Mouse (Mus musculus) layer of hippocampus, adult 2 months (tissue): ENCODE measurements around the gene Acer1. TPM values are rescaled to one million over a fixed set of nuclear protein-coding genes. Genes with fewer than 3 reads are reported as not detected.

Experiments
- DNase-seq, 2 experiments: peaks; one replicate each; pipeline ENCODE4 v3.0.0; 2022; ENCODE audit warnings: low spot score in 2 of 2
- H3K27ac ChIP-seq: fragments of 200-600 bp; 2 replicates; pipeline ENCODE4 v1.8.1; 2022
- H3K4me3 ChIP-seq: fragments of 200-600 bp; 2 replicates; pipeline ENCODE4 v1.8.1; 2022; ENCODE audit warnings: mild to moderate bottlenecking
- CTCF ChIP-seq: fragments of 200-600 bp; conservative IDR thresholded peaks from 2 replicates; pipeline ENCODE4 v1.8.1; 2022; ENCODE audit warnings: antibody characterized with exemption, mild to moderate bottlenecking, moderate library complexity
- long read RNA-seq, 2 experiments: library from polyadenylated mRNA; stranded (forward); transcript quantifications; one replicate each; pipeline ENCODE4 v2.0.0; 2021; ENCODE audit warnings: borderline mapping rate in 2 of 2
- total RNA-seq, 2 experiments: library from RNA; stranded (reverse); gene quantifications; 2 replicates each; pipeline ENCODE4 v1.2.3; 2021

Acer1 gene
- not detected for total RNA-seq
- long read RNA-seq, experiment 1, result 0 reads
- long read RNA-seq, experiment 2, result 0 reads

GRCm38 (mm10) chr17:56982013-56982412, at the start of gene Acer1:
TSS of gene Acer1 (minus strand) at chr17:56982126.
- no peak for DNase-seq
- no peak for TF ChIP-seq CTCF
- Histone ChIP-seq H3K27ac (no peak within 1 kb of the TSS), H3K4me3 (no peak within 1 kb of the TSS)

GRCm38 (mm10) chr17:57030931-57031660, 49.2 kb upstream of the Acer1 start, which contains the start of gene Khsrp:
TSS of gene Khsrp (minus strand) at chr17:57031522.
- DNase-seq, result peak in 1 of 2 experiments; percentile 50
- peak within 1 kb of the TSS; percentile 73 for H3K4me3 ChIP-seq
- no peak for TF ChIP-seq CTCF
- H3K27ac ChIP-seq, result peak within 1 kb of the TSS; percentile 92

- TF ChIP-seq CTCF, result no peak
These were observed 47.8 kb upstream of the Acer1 start for GRCm38 (mm10) chr17:57029691-57030090.

GRCm38 (mm10) chr17:57027471-57027870, 45.5 kb upstream of the Acer1 start:
- H3K27ac ChIP-seq, result no peak overlapping the region
- no peak for TF ChIP-seq CTCF
- H3K4me3 ChIP-seq, result no peak overlapping the region
- no peak for DNase-seq

More at GRCm38 (mm10) chr17:57029691-57030090, 47.8 kb upstream of the Acer1 start:
- Histone ChIP-seq H3K4me3 (peak overlapping the region; percentile 73), H3K27ac (no peak overlapping the region)
- no peak for DNase-seq

- DNase-seq, result no peak
- Histone ChIP-seq H3K27ac (no peak overlapping the region), H3K4me3 (no peak overlapping the region)
- no peak for TF ChIP-seq CTCF
These were observed 39.0 kb upstream of the Acer1 start for GRCm38 (mm10) chr17:57020960-57021359.

- Histone ChIP-seq H3K27ac (no peak overlapping the region), H3K4me3 (no peak overlapping the region)
- DNase-seq, result no peak
- no peak for TF ChIP-seq CTCF
These were observed 37.8 kb upstream of the Acer1 start for GRCm38 (mm10) chr17:57019693-57020092.

- no peak for DNase-seq
- peak overlapping the region; percentile 73 for H3K4me3 ChIP-seq
- peak overlapping the region; percentile 97 for H3K27ac ChIP-seq
- no peak for TF ChIP-seq CTCF
These were observed 30.4 kb upstream of the Acer1 start for GRCm38 (mm10) chr17:57012245-57012795.

- TF ChIP-seq CTCF, result peak; percentile 18; the same call in 1 of the 2 replicates
- peak within 1 kb of the TSS; percentile 73 for H3K4me3 ChIP-seq
- peak within 1 kb of the TSS; percentile 97 for H3K27ac ChIP-seq
- peak; percentile 93 to 94 for DNase-seq
These were observed 29.6 kb upstream of the Acer1 start, which contains the start of the genes Gtf2f1 and Gm17949 for GRCm38 (mm10) chr17:57011236-57012141. TSS of gene Gtf2f1 (minus strand) at chr17:57011288. TSS of gene Gm17949 (plus strand) at chr17:57011469.

- DNase-seq, result no peak
- Histone ChIP-seq H3K4me3 (peak overlapping the region; percentile 73), H3K27ac (peak overlapping the region; percentile 97)
- no peak for TF ChIP-seq CTCF
These were observed 28.9 kb upstream of the Acer1 start for GRCm38 (mm10) chr17:57010911-57011235.

- no peak overlapping the region for H3K4me3 ChIP-seq
- H3K27ac ChIP-seq, result no peak overlapping the region
- DNase-seq, result no peak
- peak; percentile 47 for TF ChIP-seq CTCF
These were observed 25.4 kb upstream of the Acer1 start for GRCm38 (mm10) chr17:57007137-57007905.

GRCm38 (mm10) chr17:57003994-57004393, 22.1 kb upstream of the Acer1 start:
- H3K27ac ChIP-seq, result no peak overlapping the region
- DNase-seq, result no peak
- TF ChIP-seq CTCF, result no peak
- H3K4me3 ChIP-seq, result no peak overlapping the region

- H3K4me3 ChIP-seq, result no peak overlapping the region
- no peak for DNase-seq
- no peak for TF ChIP-seq CTCF
- H3K27ac ChIP-seq, result no peak overlapping the region
These were observed 19.3 kb upstream of the Acer1 start for GRCm38 (mm10) chr17:57001228-57001627.
